Mouse (Mus musculus): ENCODE measurements around the gene Gm9970. TPM values are rescaled to one million over a fixed set of nuclear protein-coding genes. Genes with fewer than 3 reads are reported as not detected.

Gm9970 gene
- polyA plus RNA-seq, 1 experiment from 2014 or later = 0.49 TPM

DNA sequence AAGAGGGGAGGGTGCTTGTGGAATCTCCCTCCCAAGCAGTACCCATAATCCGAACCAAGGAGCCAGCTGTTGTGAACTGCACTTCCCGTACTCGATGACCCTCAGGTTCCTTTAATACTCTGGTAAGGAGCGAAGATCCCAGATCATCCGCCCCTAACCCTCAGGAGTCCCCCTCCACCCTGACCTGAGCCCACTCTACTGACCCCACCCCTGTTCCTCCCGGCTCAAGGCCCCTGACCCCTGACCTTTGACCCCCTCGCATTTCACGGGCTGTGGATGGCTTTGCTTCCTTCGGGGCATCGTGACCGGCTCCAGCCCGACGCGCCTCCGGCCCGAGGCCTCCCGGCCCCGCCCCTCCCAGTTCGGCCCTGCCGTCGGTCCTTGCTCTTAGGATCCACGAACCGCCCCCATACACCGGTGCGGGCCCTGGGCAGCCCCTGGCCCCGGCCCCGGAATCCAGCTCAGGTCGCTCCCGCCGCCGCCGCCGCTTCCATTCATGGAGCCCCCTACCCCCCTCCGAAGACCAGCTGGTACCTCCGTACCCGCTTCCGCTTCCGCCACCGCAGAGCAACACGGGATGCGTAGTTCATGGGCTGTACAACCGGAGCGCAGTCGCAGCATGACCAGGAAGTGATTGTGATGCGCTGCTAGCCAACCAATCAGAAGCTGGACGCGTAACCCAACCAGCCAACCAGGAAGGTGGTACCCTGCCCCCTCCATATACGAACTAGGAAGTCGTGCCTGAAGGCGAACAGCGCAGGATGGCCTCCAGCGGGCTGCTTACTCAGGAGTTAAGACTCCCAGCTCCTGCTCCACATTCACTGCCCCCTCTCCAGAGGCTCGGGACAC is 39.1 kb downstream of the Gm9970 start, which contains the start of gene Zfp513:
Gene Zfp513 (minus strand): TSS at position 562 of the 849 bp plus-strand sequence.
- ATAC-seq (ENCODE audit: insufficient number of reproducible peaks, low FRiP score, low TSS enrichment, low read depth) (peak; percentile 97), DNase-seq (ENCODE audit: low spot score) (peak; percentile 96)
- H3K27ac ChIP-seq (replicated peaks; ENCODE audit: low read depth, low read length) = peak within 1 kb of the TSS; percentile 56; the same call in 1 of the 2 replicates
- H3K9me3 ChIP-seq (ENCODE audit: control insufficient read depth, low read length) = peaks cover 5% of the 10 kb centered on the region
- H3K9ac ChIP-seq (ENCODE audit: low read length) = peak within 1 kb of the TSS; percentile 83
- H3K36me3 ChIP-seq (ENCODE audit: control insufficient read depth, insufficient read depth, low read length) = peaks cover 51% of the 10 kb centered on the region
- H3K27me3 ChIP-seq (ENCODE audit: control insufficient read depth, insufficient read depth, low read length) = no peaks in the 10 kb centered on the region
- H3K4me3 ChIP-seq (ENCODE audit: low read depth, low read length) = peak within 1 kb of the TSS; percentile 78
- peak within 1 kb of the TSS; percentile 84 for H3K4me2 ChIP-seq (ENCODE audit: low read depth, severe bottlenecking)
- WGBS = under 1% methylated on average over 53 of the region's 53 CpGs
- peaks cover 3% of the 10 kb centered on the region; the same call in 1 of the 2 replicates for H3K4me1 ChIP-seq (ENCODE audit: control insufficient read depth, insufficient read depth, low read length)

- DNase-seq (ENCODE audit: low spot score) = no peak
- peak overlapping the region; percentile 83 for H3K9ac ChIP-seq (ENCODE audit: low read length)
- peak overlapping the region; percentile 78 for H3K4me3 ChIP-seq (ENCODE audit: low read depth, low read length)
- peaks cover 3% of the 10 kb centered on the region; the same call in 1 of the 2 replicates for H3K4me1 ChIP-seq (ENCODE audit: control insufficient read depth, insufficient read depth, low read length)
- peaks cover 5% of the 10 kb centered on the region for H3K9me3 ChIP-seq (ENCODE audit: control insufficient read depth, low read length)
- peaks cover 55% of the 10 kb centered on the region for H3K36me3 ChIP-seq (ENCODE audit: control insufficient read depth, insufficient read depth, low read length)
- H3K27ac ChIP-seq (replicated peaks; ENCODE audit: low read depth, low read length) = 0 out of 2 replicates have a peak overlapping the region, but pooled peaks have one; percentile 56
- no peaks in the 10 kb centered on the region for H3K27me3 ChIP-seq (ENCODE audit: control insufficient read depth, insufficient read depth, low read length)
- 19% methylated on average over 13 of the region's 13 CpGs for WGBS
- peak overlapping the region; percentile 84 for H3K4me2 ChIP-seq (ENCODE audit: low read depth, severe bottlenecking)
- ATAC-seq (ENCODE audit: insufficient number of reproducible peaks, low FRiP score, low TSS enrichment, low read depth) = no peak
These were observed 39.8 kb downstream of the Gm9970 start for GRCm38 (mm10) chr5:31201042-31201741.

DNA sequence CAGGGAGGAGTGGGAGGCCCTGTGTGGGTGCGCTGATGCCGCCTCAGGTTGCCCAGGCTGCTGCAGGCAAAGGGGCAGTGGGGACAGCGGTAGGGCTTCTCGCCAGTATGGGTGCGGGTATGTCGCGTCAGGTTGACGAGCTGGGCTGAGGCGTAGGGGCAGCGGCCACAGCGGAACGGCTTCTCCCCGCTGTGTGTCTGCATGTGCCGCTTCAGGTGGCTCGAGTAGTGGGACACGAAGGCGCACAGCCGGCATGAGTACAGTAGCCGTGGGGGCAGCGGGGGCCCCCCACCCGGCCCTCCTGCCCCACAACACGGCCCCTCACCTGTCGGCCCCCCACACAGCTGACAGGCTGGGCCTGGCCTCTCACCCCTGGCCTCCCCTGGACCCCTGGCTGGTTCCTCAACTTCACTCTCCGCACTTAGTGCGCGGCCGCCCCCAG is 40.7 kb downstream of the Gm9970 start:
- 89% methylated on average over 27 of the region's 27 CpGs for WGBS
- no peak overlapping the region for H3K27ac ChIP-seq (replicated peaks; ENCODE audit: low read depth, low read length)
- DNase-seq (ENCODE audit: low spot score) = no peak
- no peak for ATAC-seq (ENCODE audit: insufficient number of reproducible peaks, low FRiP score, low TSS enrichment, low read depth)
- no peak overlapping the region for H3K9ac ChIP-seq (ENCODE audit: low read length)
- peaks cover 3% of the 10 kb centered on the region; the same call in 1 of the 2 replicates for H3K4me1 ChIP-seq (ENCODE audit: control insufficient read depth, insufficient read depth, low read length)
- H3K27me3 ChIP-seq (ENCODE audit: control insufficient read depth, insufficient read depth, low read length) = no peaks in the 10 kb centered on the region
- H3K4me3 ChIP-seq (ENCODE audit: low read depth, low read length) = no peak overlapping the region
- peaks cover 55% of the 10 kb centered on the region for H3K36me3 ChIP-seq (ENCODE audit: control insufficient read depth, insufficient read depth, low read length)
- H3K9me3 ChIP-seq (ENCODE audit: control insufficient read depth, low read length) = peaks cover 5% of the 10 kb centered on the region
- no peak overlapping the region; the same call in 1 of the 2 replicates for H3K4me2 ChIP-seq (ENCODE audit: low read depth, severe bottlenecking)

- Histone ChIP-seq H3K4me2 (ENCODE audit: low read depth, severe bottlenecking) (no peak overlapping the region), H3K9ac (ENCODE audit: low read length) (no peak overlapping the region), H3K27ac (replicated peaks; ENCODE audit: low read depth, low read length) (no peak overlapping the region), H3K9me3 (ENCODE audit: control insufficient read depth, low read length) (peaks cover 5% of the 10 kb centered on the region), H3K4me1 (ENCODE audit: control insufficient read depth, insufficient read depth, low read length) (peaks cover 3% of the 10 kb centered on the region; the same call in 1 of the 2 replicates), H3K27me3 (ENCODE audit: control insufficient read depth, insufficient read depth, low read length) (no peaks in the 10 kb centered on the region), H3K36me3 (ENCODE audit: control insufficient read depth, insufficient read depth, low read length) (peaks cover 55% of the 10 kb centered on the region), H3K4me3 (ENCODE audit: low read depth, low read length) (no peak overlapping the region)
- DNase-seq (ENCODE audit: low spot score) (no peak), ATAC-seq (ENCODE audit: insufficient number of reproducible peaks, low FRiP score, low TSS enrichment, low read depth) (no peak)
- WGBS = 90% methylated on average over 9 of the region's 9 CpGs
These were observed 41.1 kb downstream of the Gm9970 start for GRCm38 (mm10) chr5:31199893-31200292.

DNA sequence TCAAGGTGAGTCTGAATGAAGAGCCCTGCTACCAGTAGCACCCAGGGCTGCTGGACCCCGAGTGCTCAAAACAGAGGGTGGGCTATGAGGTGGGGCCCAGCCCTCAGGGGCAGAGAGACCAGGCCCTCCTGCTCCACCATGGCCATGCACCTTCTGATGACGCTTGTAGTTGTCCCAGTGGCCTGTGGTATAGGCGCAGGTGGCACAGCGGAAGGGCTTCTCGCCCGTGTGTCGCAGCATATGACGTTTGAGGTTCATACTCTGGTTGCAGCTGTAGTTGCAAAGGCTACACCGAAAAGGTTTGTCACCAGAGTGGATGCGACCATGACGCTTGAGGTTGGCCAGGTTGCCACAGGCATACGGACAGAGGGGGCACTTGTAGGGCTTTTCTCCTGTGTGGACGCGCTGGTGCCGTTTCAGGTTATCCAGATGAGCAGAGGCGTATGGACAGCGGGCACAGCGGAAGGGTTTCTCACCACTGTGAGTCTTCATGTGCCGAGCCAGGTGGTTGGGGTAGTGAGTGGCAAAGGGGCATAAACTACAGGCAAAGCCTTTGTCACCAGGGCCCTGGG is 41.6 kb downstream of the Gm9970 start:
- peaks cover 5% of the 10 kb centered on the region for H3K9me3 ChIP-seq (ENCODE audit: control insufficient read depth, low read length)
- H3K36me3 ChIP-seq (ENCODE audit: control insufficient read depth, insufficient read depth, low read length) = peaks cover 53% of the 10 kb centered on the region
- peaks cover 3% of the 10 kb centered on the region; the same call in 1 of the 2 replicates for H3K4me1 ChIP-seq (ENCODE audit: control insufficient read depth, insufficient read depth, low read length)
- no peaks in the 10 kb centered on the region for H3K27me3 ChIP-seq (ENCODE audit: control insufficient read depth, insufficient read depth, low read length)
- H3K27ac ChIP-seq (replicated peaks; ENCODE audit: low read depth, low read length) = no peak overlapping the region
- H3K4me2 ChIP-seq (ENCODE audit: low read depth, severe bottlenecking) = no peak overlapping the region
- no peak for DNase-seq (ENCODE audit: low spot score)
- H3K9ac ChIP-seq (ENCODE audit: low read length) = no peak overlapping the region
- WGBS = 94% methylated on average over 19 of the region's 19 CpGs
- H3K4me3 ChIP-seq (ENCODE audit: low read depth, low read length) = no peak overlapping the region
- no peak for ATAC-seq (ENCODE audit: insufficient number of reproducible peaks, low FRiP score, low TSS enrichment, low read depth)

- Histone ChIP-seq H3K27ac (replicated peaks; ENCODE audit: low read depth, low read length) (no peak overlapping the region), H3K36me3 (ENCODE audit: control insufficient read depth, insufficient read depth, low read length) (peaks cover 52% of the 10 kb centered on the region), H3K9me3 (ENCODE audit: control insufficient read depth, low read length) (peaks cover 5% of the 10 kb centered on the region), H3K9ac (ENCODE audit: low read length) (no peak overlapping the region), H3K4me3 (ENCODE audit: low read depth, low read length) (no peak overlapping the region), H3K27me3 (ENCODE audit: control insufficient read depth, insufficient read depth, low read length) (no peaks in the 10 kb centered on the region), H3K4me2 (ENCODE audit: low read depth, severe bottlenecking) (no peak overlapping the region), H3K4me1 (ENCODE audit: control insufficient read depth, insufficient read depth, low read length) (peaks cover 8% of the 10 kb centered on the region)
- no peak for DNase-seq (ENCODE audit: low spot score)
- WGBS = 87% methylated on average over 5 of the region's 5 CpGs
- ATAC-seq (ENCODE audit: insufficient number of reproducible peaks, low FRiP score, low TSS enrichment, low read depth) = no peak
These were observed 42.3 kb downstream of the Gm9970 start for GRCm38 (mm10) chr5:31198616-31199320.

DNA sequence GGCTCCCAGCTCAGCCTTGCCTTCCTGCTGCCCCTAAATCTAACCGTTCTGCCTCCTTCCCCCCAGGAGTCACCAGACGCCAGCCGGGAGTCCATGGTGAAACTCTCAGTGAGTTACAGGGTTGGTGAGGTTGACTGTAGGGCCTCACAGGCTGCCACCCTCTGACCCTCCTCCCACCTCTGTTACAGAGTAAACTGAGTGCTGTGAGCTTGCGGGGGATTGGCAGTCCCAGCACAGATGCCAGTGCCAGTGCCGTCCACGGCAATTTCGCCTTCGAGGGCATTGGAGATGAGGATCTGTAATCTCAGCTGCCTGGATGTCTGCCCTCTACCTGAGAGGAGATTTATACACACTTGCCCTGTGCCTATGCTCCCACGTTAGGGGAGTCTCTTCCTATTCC is 42.9 kb downstream of the Gm9970 start:
- Histone ChIP-seq H3K27me3 (ENCODE audit: control insufficient read depth, insufficient read depth, low read length) (no peaks in the 10 kb centered on the region), H3K9me3 (ENCODE audit: control insufficient read depth, low read length) (peaks cover 5% of the 10 kb centered on the region), H3K4me3 (ENCODE audit: low read depth, low read length) (no peak overlapping the region), H3K9ac (ENCODE audit: low read length) (no peak overlapping the region), H3K36me3 (ENCODE audit: control insufficient read depth, insufficient read depth, low read length) (peaks cover 48% of the 10 kb centered on the region), H3K4me1 (ENCODE audit: control insufficient read depth, insufficient read depth, low read length) (peaks cover 8% of the 10 kb centered on the region), H3K27ac (replicated peaks; ENCODE audit: low read depth, low read length) (no peak overlapping the region), H3K4me2 (ENCODE audit: low read depth, severe bottlenecking) (no peak overlapping the region)
- ATAC-seq (ENCODE audit: insufficient number of reproducible peaks, low FRiP score, low TSS enrichment, low read depth) (no peak), DNase-seq (ENCODE audit: low spot score) (no peak)
- WGBS = 85% methylated on average over 9 of the region's 9 CpGs

Measured in limb, embryonic 11.5 days (tissue).